Mouse (Mus musculus) embryonic facial prominence, embryonic 11.5 days (tissue): ENCODE data around the gene Elfn1. TPM values are rescaled to one million over a fixed set of nuclear protein-coding genes. Genes with fewer than 3 reads are reported as not detected.
A peak's percentile ranks its signal among the peaks of the same experiment; 100 is the strongest.

Experiments used
- ATAC-seq: fragments of 200-750 bp; cut with Nextera tagmentation; replicated peaks from 2 replicates; pipeline ENCODE4 v1.8.0; 2017; ENCODE audit warnings: low read depth; ENCODE audit not compliant: insufficient number of reproducible peaks, low FRiP score, low TSS enrichment
- DNase-seq: peaks from one replicate; pipeline ENCODE4 v3.0.0-alpha.2; 2015; ENCODE audit warnings: low spot score
- H3K27ac ChIP-seq: fragments of 300-500 bp; sonication (generic); replicated peaks from 2 replicates; pipeline ENCODE4 v1.5.1; 2014; ENCODE audit warnings: mild to moderate bottlenecking, low read depth, low read length, control low read depth
- H3K27me3 ChIP-seq: fragments of 300-500 bp; sonication (generic); 2 replicates; pipeline ENCODE4 v1.6.1; 2014; ENCODE audit warnings: mild to moderate bottlenecking, low read length, moderate library complexity, mixed read lengths; ENCODE audit not compliant: control insufficient read depth, insufficient read depth
- H3K36me3 ChIP-seq: fragments of 300-500 bp; sonication (generic); replicated peaks from 2 replicates; pipeline ENCODE4 v1.6.1; 2014; ENCODE audit warnings: low read depth, mild to moderate bottlenecking, low read length, moderate library complexity, mixed read lengths; ENCODE audit not compliant: control insufficient read depth, insufficient read depth
- H3K4me1 ChIP-seq: fragments of 300-500 bp; sonication (generic); 2 replicates; pipeline ENCODE4 v1.6.1; 2014; ENCODE audit warnings: low read length, mixed read lengths; ENCODE audit not compliant: control insufficient read depth, insufficient read depth
- H3K4me2 ChIP-seq: fragments of 300-500 bp; sonication (generic); 2 replicates; pipeline ENCODE4 v1.6.1; 2014; ENCODE audit warnings: low read depth, mild to moderate bottlenecking, control low read depth, low read length, moderate library complexity
- H3K4me3 ChIP-seq: fragments of 300-500 bp; sonication (generic); 2 replicates; pipeline ENCODE4 v1.5.1; 2014; ENCODE audit warnings: low read depth, low read length, control low read depth
- H3K9ac ChIP-seq: fragments of 300-500 bp; sonication (generic); replicated peaks from 2 replicates; pipeline ENCODE4 v1.6.1; 2014; ENCODE audit warnings: mild to moderate bottlenecking, control low read depth, low read length
- H3K9me3 ChIP-seq: fragments of 300-500 bp; sonication (generic); replicated peaks from 2 replicates; pipeline ENCODE4 v1.6.1; 2016; ENCODE audit warnings: mild to moderate bottlenecking, low read length, inconsistent platforms, mixed read lengths; ENCODE audit not compliant: control insufficient read depth
- whole genome bisulfite sequencing: fragments of 180-500 bp; shearing (Covaris S2); extraction: QIAGEN DNeasy Blood & Tissue Kit; methylation state at CpG from one replicate; pipeline ENCODE4 v1.1.7; 2014; 5-methylcytosine and 5-hydroxymethylcytosine counted together
- polyA plus RNA-seq: library from polyadenylated mRNA; unstranded; fragments of >200 nt; fragmentation: Nextera tagmentation; extraction: Ambion mirVana; gene quantifications from 2 replicates; pipeline ENCODE4 v1.2.1, GENCODE M21; 2014

Elfn1 gene
- polyA plus RNA-seq, 1 experiment from 2014 or later, result 0.27 TPM

DNA sequence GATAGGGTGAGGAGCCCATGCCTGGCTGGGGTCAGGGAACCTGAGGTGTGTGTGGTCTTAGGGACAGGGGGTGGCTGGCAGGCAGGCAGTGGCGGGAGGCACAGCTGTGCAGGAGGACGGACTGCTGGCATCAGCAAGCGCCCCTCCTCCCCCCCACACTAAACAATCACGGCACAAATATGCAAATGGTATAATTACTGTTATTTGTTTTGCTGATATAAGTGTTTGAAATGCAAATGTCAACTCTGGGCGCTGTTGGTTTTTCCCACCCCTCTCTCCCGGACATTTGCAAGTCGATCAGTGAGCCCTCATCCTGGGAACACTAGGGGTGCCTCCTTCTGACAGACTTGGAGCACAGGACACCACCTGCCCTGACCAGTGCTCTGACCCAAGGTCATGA lies 37.0 kb downstream of the Elfn1 start:
- Histone ChIP-seq H3K9ac (no peak overlapping the region), H3K4me1 (no peaks in the 10 kb centered on the region; the same call in 1 of the 2 replicates), H3K36me3 (no peaks in the 10 kb centered on the region), H3K27ac (no peak overlapping the region), H3K9me3 (no peaks in the 10 kb centered on the region), H3K27me3 (no peaks in the 10 kb centered on the region), H3K4me2 (no peak overlapping the region), H3K4me3 (no peak overlapping the region)
- 51% methylated on average over 7 of the region's 7 CpGs for WGBS
- no peak for DNase-seq
- no peak for ATAC-seq

DNA sequence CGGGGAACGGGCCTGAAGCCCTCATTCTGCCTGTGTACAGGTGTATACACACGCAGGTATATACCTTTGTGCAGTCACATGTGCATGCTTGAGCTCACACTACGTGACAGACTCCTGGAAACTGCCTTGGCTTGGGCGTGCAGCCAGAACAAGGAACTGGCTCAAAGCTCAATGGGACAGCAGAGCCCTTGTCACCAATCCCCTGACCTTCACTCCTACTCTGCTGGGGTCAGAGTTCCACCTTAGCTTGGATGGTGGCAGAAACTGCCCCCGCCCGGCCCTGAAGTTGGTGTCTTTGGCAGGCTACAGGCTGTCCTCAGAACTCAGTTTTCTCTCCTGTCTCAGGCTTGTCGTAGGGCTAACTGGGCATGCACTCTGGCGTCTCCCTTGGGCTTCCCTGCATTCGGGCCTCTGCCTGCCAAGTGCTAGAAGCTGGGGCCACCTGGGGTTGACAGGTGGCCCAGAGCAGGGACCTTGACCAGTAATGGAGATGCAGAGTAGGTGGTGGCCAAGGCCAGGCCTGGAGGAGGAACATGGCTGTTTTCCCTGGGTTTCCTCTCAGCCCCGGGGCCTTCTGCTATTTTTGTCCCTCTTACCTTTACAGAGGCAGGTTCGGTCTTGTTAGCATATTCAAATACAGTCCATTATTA lies 38.1 kb downstream of the Elfn1 start:
- H3K4me2 ChIP-seq, result no peak overlapping the region
- H3K27me3 ChIP-seq, result no peaks in the 10 kb centered on the region
- no peak overlapping the region for H3K27ac ChIP-seq
- no peaks in the 10 kb centered on the region; the same call in 1 of the 2 replicates for H3K4me1 ChIP-seq
- H3K36me3 ChIP-seq, result no peaks in the 10 kb centered on the region
- no peak overlapping the region for H3K9ac ChIP-seq
- DNase-seq (no peak), ATAC-seq (no peak)
- no peak overlapping the region for H3K4me3 ChIP-seq
- no peaks in the 10 kb centered on the region for H3K9me3 ChIP-seq
- WGBS, result 70% methylated on average over 12 of the region's 12 CpGs

DNA sequence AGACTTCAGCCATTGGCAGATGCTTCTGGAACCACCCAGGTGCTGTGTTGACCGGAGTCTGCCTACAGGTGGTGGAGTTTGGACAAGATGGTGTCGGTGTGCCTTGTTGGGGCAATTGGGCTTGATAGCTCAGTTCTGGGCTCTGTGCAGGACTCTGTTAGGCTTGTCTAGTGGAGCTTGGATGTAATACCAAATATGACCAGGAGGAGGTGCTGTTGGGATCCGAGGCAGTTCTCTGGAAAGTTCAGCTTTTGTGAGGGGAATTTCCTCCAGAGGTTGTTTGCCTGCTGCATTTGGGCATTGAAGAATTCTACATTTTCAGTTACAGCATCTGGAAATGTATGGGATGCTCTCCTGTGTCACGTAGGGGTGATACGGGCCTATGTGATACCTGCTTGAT lies 39.7 kb downstream of the Elfn1 start:
- H3K4me1 ChIP-seq, result no peaks in the 10 kb centered on the region; the same call in 1 of the 2 replicates
- H3K9me3 ChIP-seq, result no peaks in the 10 kb centered on the region
- no peak overlapping the region for H3K4me2 ChIP-seq
- H3K27me3 ChIP-seq, result no peaks in the 10 kb centered on the region
- 95% methylated on average over 5 of the region's 5 CpGs for WGBS
- no peak for DNase-seq
- no peak for ATAC-seq
- no peak overlapping the region for H3K4me3 ChIP-seq
- H3K9ac ChIP-seq, result no peak overlapping the region
- H3K36me3 ChIP-seq, result no peaks in the 10 kb centered on the region
- H3K27ac ChIP-seq, result no peak overlapping the region

GRCm38 (mm10) chr5:139948552-139948951 lies 40.8 kb downstream of the Elfn1 start:
- Histone ChIP-seq H3K9ac (no peak overlapping the region), H3K4me1 (no peaks in the 10 kb centered on the region; the same call in 1 of the 2 replicates), H3K4me3 (no peak overlapping the region), H3K27me3 (no peaks in the 10 kb centered on the region), H3K9me3 (no peaks in the 10 kb centered on the region), H3K36me3 (no peaks in the 10 kb centered on the region), H3K4me2 (no peak overlapping the region), H3K27ac (no peak overlapping the region)
- DNase-seq (no peak), ATAC-seq (no peak)
- WGBS, result 86% methylated on average over 4 of the region's 4 CpGs

GRCm38 (mm10) chr5:139949363-139949762 lies 41.6 kb downstream of the Elfn1 start:
- Histone ChIP-seq H3K27me3 (no peaks in the 10 kb centered on the region), H3K27ac (no peak overlapping the region), H3K4me2 (no peak overlapping the region), H3K9me3 (no peaks in the 10 kb centered on the region), H3K4me1 (no peaks in the 10 kb centered on the region; the same call in 1 of the 2 replicates), H3K4me3 (no peak overlapping the region), H3K36me3 (no peaks in the 10 kb centered on the region), H3K9ac (no peak overlapping the region)
- no peak for ATAC-seq
- no peak for DNase-seq
- 24% methylated on average over 8 of the region's 8 CpGs for WGBS

DNA sequence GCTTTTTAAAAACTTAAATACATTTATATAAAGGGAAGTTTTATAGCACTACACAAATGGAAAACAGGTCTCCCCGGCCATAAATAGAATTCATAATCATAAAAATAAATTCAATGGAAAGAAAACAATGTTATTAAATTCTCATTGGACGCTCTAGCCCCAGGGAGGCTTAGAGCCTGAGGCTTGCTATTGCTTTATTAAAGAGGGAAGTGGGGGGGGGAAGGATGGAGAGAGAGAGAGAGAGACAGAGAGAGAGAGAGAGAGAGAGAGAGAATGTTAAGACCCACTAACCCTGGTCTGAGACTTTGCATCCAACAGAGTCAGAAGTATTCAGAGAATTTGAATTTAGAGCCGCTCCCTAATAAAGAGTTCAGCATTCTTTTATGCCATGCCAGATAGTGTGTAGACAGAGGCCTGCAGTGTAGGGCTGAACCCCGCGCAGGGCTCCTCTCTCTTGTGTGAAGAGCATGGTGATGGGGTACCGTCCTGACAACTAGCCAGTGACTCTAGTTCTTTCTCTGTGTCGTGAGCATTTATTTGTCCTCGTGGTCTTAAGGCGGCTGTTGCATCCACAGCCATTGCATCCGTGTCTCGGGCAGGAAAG lies 42.3 kb downstream of the Elfn1 start:
- Histone ChIP-seq H3K4me1 (no peaks in the 10 kb centered on the region; the same call in 1 of the 2 replicates), H3K9me3 (no peaks in the 10 kb centered on the region), H3K4me3 (no peak overlapping the region), H3K36me3 (no peaks in the 10 kb centered on the region), H3K27me3 (no peaks in the 10 kb centered on the region), H3K27ac (no peak overlapping the region), H3K4me2 (no peak overlapping the region), H3K9ac (no peak overlapping the region)
- no peak for DNase-seq
- no peak for ATAC-seq
- 69% methylated on average over 11 of the region's 11 CpGs for WGBS

DNA sequence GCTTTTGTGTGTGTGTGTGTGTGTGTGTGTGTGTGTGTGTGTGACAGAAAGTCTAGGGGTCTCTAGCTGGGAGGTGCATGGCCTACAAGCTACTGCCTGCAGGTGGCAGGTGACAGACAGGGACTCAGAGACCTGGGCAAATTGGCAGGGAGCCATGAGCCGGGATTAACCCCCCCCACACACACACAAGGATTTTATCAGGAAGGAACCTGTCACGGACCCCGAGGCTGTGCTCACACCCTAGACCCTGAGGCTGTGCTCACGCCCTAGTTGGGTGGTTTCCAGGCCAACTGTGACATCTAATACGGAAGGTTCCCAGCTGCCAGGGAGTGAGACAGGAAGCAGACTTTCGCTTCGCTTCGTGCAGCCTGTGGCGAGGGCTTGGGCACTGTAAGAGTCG lies 49.1 kb downstream of the Elfn1 start:
- ATAC-seq (peak; percentile 40; the same call in 1 of the 2 replicates), DNase-seq (peak; percentile 43)
- 41% methylated on average over 10 of the region's 10 CpGs for WGBS

DNA sequence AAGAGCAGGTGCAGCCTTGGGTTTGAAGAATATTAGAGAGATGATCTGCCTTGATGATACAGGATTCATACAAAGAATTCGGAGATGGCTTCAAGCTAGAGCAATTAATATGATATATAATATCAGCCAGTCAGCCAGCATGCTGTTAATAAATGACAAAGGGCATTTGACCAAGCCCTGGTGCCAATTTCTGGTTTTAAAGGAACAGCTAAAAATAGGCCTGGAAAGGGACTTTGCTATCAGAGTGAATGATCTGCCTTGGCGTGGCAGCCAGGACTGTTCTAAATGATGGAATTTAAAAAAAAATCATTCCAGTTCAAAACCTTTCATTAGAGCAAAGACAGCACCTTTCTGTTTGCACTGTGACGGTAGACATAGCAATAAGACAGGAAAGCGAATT lies 52.0 kb downstream of the Elfn1 start:
- DNase-seq, result no peak
- Histone ChIP-seq H3K4me1 (no peaks in the 10 kb centered on the region), H3K4me2 (no peak overlapping the region), H3K27ac (no peak overlapping the region), H3K9me3 (no peaks in the 10 kb centered on the region), H3K4me3 (no peak overlapping the region), H3K27me3 (no peaks in the 10 kb centered on the region), H3K9ac (no peak overlapping the region), H3K36me3 (no peaks in the 10 kb centered on the region)
- 80% methylated on average over 4 of the region's 4 CpGs for WGBS
- ATAC-seq, result no peak

More for the DNA sequence above, 49.1 kb downstream of the Elfn1 start:
- Histone ChIP-seq H3K27ac (no peak overlapping the region), H3K27me3 (no peaks in the 10 kb centered on the region), H3K9ac (no peak overlapping the region), H3K4me1 (no peaks in the 10 kb centered on the region), H3K4me3 (no peak overlapping the region), H3K36me3 (no peaks in the 10 kb centered on the region), H3K9me3 (no peaks in the 10 kb centered on the region), H3K4me2 (no peak overlapping the region)
